Mouse (Mus musculus) limb, embryonic 14.5 days (tissue): ENCODE measurements at regions not wholly inside any gene's neighbourhood (a gene's known extent, or its start where the extent isn't known, plus 50 kb on each side); places are given as distances from the start of the nearest gene placed in this dataset.

ENCODE experiments used
- ATAC-seq: fragments of 200-750 bp; cut with Nextera tagmentation; 2 replicates; pipeline ENCODE4 v1.8.0; 2017; ENCODE audit warnings: low read depth, moderate number of reproducible peaks, moderate TSS enrichment; ENCODE audit not compliant: low FRiP score
- DNase-seq: peaks from one replicate; pipeline ENCODE4 v3.0.0-alpha.2; 2015; ENCODE audit warnings: low spot score
- H3K27ac ChIP-seq: fragments of 300-500 bp; sonication (generic); replicated peaks from 2 replicates; pipeline ENCODE4 v1.5.1; 2014; ENCODE audit warnings: low read depth, mild to moderate bottlenecking, low read length, moderate library complexity, mixed read lengths
- H3K27me3 ChIP-seq: fragments of 300-500 bp; sonication (generic); 2 replicates; pipeline ENCODE4 v1.6.1; 2014; ENCODE audit warnings: low read length, mixed read lengths; ENCODE audit not compliant: control insufficient read depth, insufficient read depth
- H3K36me3 ChIP-seq: fragments of 300-500 bp; sonication (generic); 2 replicates; pipeline ENCODE4 v1.6.1; 2014; ENCODE audit warnings: mild to moderate bottlenecking, low read length, moderate library complexity, mixed read lengths; ENCODE audit not compliant: control insufficient read depth, insufficient read depth
- H3K4me1 ChIP-seq: fragments of 300-500 bp; sonication (generic); 2 replicates; pipeline ENCODE4 v1.6.1; 2014; ENCODE audit warnings: antibody characterized with exemption, low read length, mixed read lengths; ENCODE audit not compliant: control insufficient read depth, insufficient read depth
- H3K4me2 ChIP-seq: fragments of 300-500 bp; sonication (generic); replicated peaks from 2 replicates; pipeline ENCODE4 v1.6.1; 2014; ENCODE audit warnings: low read depth, mild to moderate bottlenecking, low read length, moderate library complexity; ENCODE audit not compliant: severe bottlenecking
- H3K4me3 ChIP-seq: fragments of 300-500 bp; sonication (generic); replicated peaks from 2 replicates; pipeline ENCODE4 v1.5.1; 2014; ENCODE audit warnings: low read length
- H3K9ac ChIP-seq: fragments of 300-500 bp; sonication (generic); 2 replicates; pipeline ENCODE4 v1.6.1; 2014; ENCODE audit warnings: mild to moderate bottlenecking, low read depth, low read length, moderate library complexity; ENCODE audit not compliant: severe bottlenecking
- H3K9me3 ChIP-seq: fragments of 300-500 bp; sonication (generic); 2 replicates; pipeline ENCODE4 v1.6.1; 2016; ENCODE audit warnings: low read length; ENCODE audit not compliant: control insufficient read depth
- POLR2A ChIP-seq: fragments of 200-500 bp; IDR thresholded peaks from 2 replicates; pipeline ENCODE4 v1.8.0; 2012; ENCODE audit warnings: inconsistent platforms, mild to moderate bottlenecking, moderate library complexity, borderline replicate concordance; ENCODE audit not compliant: insufficient read depth, insufficient read length; ENCODE audit errors: extremely low read depth
- WGBS: fragments of 180-500 bp; shearing (Covaris S2); extraction: QIAGEN DNeasy Blood & Tissue Kit; methylation state at CpG from one replicate; pipeline ENCODE4 v1.1.7; 2014; 5-methylcytosine and 5-hydroxymethylcytosine counted together

- Histone ChIP-seq H3K9me3 (no peaks in the 10 kb centered on the region), H3K36me3 (no peaks in the 10 kb centered on the region), H3K4me3 (no peak overlapping the region), H3K27ac (no peak overlapping the region), H3K9ac (no peak overlapping the region), H3K27me3 (no peaks in the 10 kb centered on the region), H3K4me2 (no peak overlapping the region), H3K4me1 (no peaks in the 10 kb centered on the region)
- no peak for TF ChIP-seq POLR2A
- DNase-seq (no peak), ATAC-seq (no peak)
- 81% methylated on average over 7 of the region's 7 CpGs for WGBS
Observed at GRCm38 (mm10) chr8:115953783-115954470, 246.3 kb upstream of the Maf start.

GRCm38 (mm10) chr8:115952496-115952895 is 244.9 kb upstream of the Maf start:
- H3K27me3 ChIP-seq = no peaks in the 10 kb centered on the region
- no peak overlapping the region for H3K27ac ChIP-seq
- H3K9ac ChIP-seq = no peak overlapping the region
- DNase-seq (no peak), ATAC-seq (no peak)
- H3K4me1 ChIP-seq = no peaks in the 10 kb centered on the region
- H3K9me3 ChIP-seq = no peaks in the 10 kb centered on the region
- H3K4me3 ChIP-seq = no peak overlapping the region
- H3K36me3 ChIP-seq = no peaks in the 10 kb centered on the region
- 71% methylated on average over 1 of the region's 1 CpGs for WGBS
- TF ChIP-seq POLR2A = no peak
- H3K4me2 ChIP-seq = no peak overlapping the region

GRCm38 (mm10) chr8:115948916-115949315 is 241.3 kb upstream of the Maf start:
- no peaks in the 10 kb centered on the region for H3K4me1 ChIP-seq
- no peaks in the 10 kb centered on the region for H3K36me3 ChIP-seq
- no peak overlapping the region for H3K9ac ChIP-seq
- ATAC-seq (no peak), DNase-seq (no peak)
- H3K9me3 ChIP-seq = no peaks in the 10 kb centered on the region
- H3K4me3 ChIP-seq = no peak overlapping the region
- no peak for TF ChIP-seq POLR2A
- H3K27ac ChIP-seq = no peak overlapping the region
- no peak overlapping the region for H3K4me2 ChIP-seq
- 76% methylated on average over 2 of the region's 2 CpGs for WGBS
- no peaks in the 10 kb centered on the region for H3K27me3 ChIP-seq

- H3K4me2 ChIP-seq = no peak overlapping the region
- 0 out of 2 replicates have a peak, but pooled peaks cover 5% of the 10 kb centered on the region for H3K4me1 ChIP-seq
- 73% methylated on average over 2 of the region's 2 CpGs for WGBS
- ATAC-seq (no peak), DNase-seq (no peak)
- no peaks in the 10 kb centered on the region for H3K36me3 ChIP-seq
- H3K9ac ChIP-seq = no peak overlapping the region
- no peak for TF ChIP-seq POLR2A
- no peaks in the 10 kb centered on the region for H3K27me3 ChIP-seq
- H3K4me3 ChIP-seq = no peak overlapping the region
- no peak overlapping the region for H3K27ac ChIP-seq
- H3K9me3 ChIP-seq = no peaks in the 10 kb centered on the region
Observed at GRCm38 (mm10) chr8:115948036-115948435, 240.4 kb upstream of the Maf start.

- ATAC-seq (peak; percentile 84), DNase-seq (peak; percentile 63)
- Histone ChIP-seq H3K4me1 (0 out of 2 replicates have a peak, but pooled peaks cover 6% of the 10 kb centered on the region), H3K27ac (no peak overlapping the region), H3K9ac (no peak overlapping the region), H3K36me3 (no peaks in the 10 kb centered on the region), H3K4me2 (0 out of 2 replicates have a peak overlapping the region, but pooled peaks have one; percentile 11), H3K4me3 (no peak overlapping the region), H3K9me3 (no peaks in the 10 kb centered on the region), H3K27me3 (no peaks in the 10 kb centered on the region)
- no peak for TF ChIP-seq POLR2A
- WGBS = 28% methylated on average over 16 of the region's 16 CpGs
Observed at GRCm38 (mm10) chr8:115942731-115943509, 235.3 kb upstream of the Maf start.
